Mouse (Mus musculus): ENCODE data around the gene As3mt. TPM values are rescaled to one million over a fixed set of nuclear protein-coding genes. Genes with fewer than 3 reads are reported as not detected.
"Not testable (repeated sequence)": the region's sequence is repeated elsewhere in the genome, so short reads cannot be mapped to it uniquely, and the experiment has no call there.

As3mt gene
- polyA plus RNA-seq, 1 experiment from 2014 or later = 50.6 TPM

GRCm38 (mm10) chr19:46776391-46776790 is 69.1 kb downstream of the As3mt start:
- Histone ChIP-seq H3K27me3 (replicated peaks; ENCODE audit: control insufficient read depth, insufficient read depth, low read length) (no peaks in the 10 kb centered on the region), H3K27ac (ENCODE audit: low read depth) (no peak overlapping the region), H3K4me1 (replicated peaks; ENCODE audit: control insufficient read depth, insufficient read depth, low read length) (no peaks in the 10 kb centered on the region), H3K36me3 (ENCODE audit: control insufficient read depth, insufficient read depth, low read length) (no peaks in the 10 kb centered on the region), H3K9ac (ENCODE audit: low read length) (no peak overlapping the region), H3K9me3 (ENCODE audit: control insufficient read depth, low read length) (no peaks in the 10 kb centered on the region), H3K4me2 (ENCODE audit: low read length) (no peak overlapping the region), H3K4me3 (ENCODE audit: low read depth, low read length) (no peak overlapping the region)
- ATAC-seq (replicated peaks; ENCODE audit: low FRiP score, low TSS enrichment, low read depth) = no peak
- 58% methylated on average over 5 of the region's 5 CpGs for WGBS
- DNase-seq (ENCODE audit: low spot score) = no peak

- H3K4me3 ChIP-seq (ENCODE audit: low read depth, low read length) = no peak overlapping the region
- no peaks in the 10 kb centered on the region for H3K9me3 ChIP-seq (ENCODE audit: control insufficient read depth, low read length)
- no peak for DNase-seq (ENCODE audit: low spot score)
These were observed 69.6 kb downstream of the As3mt start for GRCm38 (mm10) chr19:46776850-46777249.

DNA sequence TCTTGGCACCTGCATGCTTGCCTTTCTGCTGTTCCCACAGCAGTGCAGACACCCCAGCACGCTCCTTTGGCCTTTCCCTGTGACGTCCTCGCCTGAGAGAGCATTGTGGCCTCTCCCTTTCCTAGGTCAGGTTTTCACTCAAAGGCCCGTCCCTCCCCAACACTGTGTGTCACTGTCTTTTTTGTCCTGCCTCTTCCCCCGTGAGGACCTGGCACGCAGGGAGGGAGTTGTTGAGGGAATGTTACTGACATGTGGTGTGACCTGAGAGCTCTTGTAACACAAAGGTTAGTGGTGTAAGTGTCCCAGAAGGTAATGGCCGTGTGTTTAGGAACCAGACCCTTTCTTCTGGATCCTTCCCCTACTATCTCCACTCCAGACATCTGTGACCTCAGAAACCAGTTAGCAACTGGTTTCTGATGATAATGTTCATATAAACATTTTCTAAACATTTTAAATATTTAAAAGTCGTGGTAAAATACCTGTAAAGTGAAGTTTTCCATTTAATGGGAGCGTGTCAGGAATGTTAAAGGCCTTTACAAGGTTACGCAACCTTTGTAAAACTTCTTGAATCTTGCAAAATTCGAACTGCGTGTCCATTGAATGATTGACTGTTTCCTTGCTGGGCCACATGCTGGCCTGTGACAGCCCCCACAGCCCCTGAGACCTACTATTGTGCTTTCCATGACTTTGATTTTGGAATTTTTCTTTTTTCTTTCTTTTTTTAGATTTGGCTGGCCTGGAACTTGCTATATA is 70.8 kb downstream of the As3mt start:
- H3K4me3 ChIP-seq (ENCODE audit: low read depth, low read length) = no peak overlapping the region
- no peak overlapping the region for H3K9ac ChIP-seq (ENCODE audit: low read length)
- H3K27me3 ChIP-seq (replicated peaks; ENCODE audit: control insufficient read depth, insufficient read depth, low read length) = no peaks in the 10 kb centered on the region
- no peak overlapping the region for H3K4me2 ChIP-seq (ENCODE audit: low read length)
- no peaks in the 10 kb centered on the region for H3K36me3 ChIP-seq (ENCODE audit: control insufficient read depth, insufficient read depth, low read length)
- 76% methylated on average over 12 of the region's 12 CpGs for WGBS
- no peak overlapping the region for H3K27ac ChIP-seq (ENCODE audit: low read depth)
- H3K9me3 ChIP-seq (ENCODE audit: control insufficient read depth, low read length) = no peaks in the 10 kb centered on the region
- ATAC-seq (replicated peaks; ENCODE audit: low FRiP score, low TSS enrichment, low read depth) = no peak
- H3K4me1 ChIP-seq (replicated peaks; ENCODE audit: control insufficient read depth, insufficient read depth, low read length) = no peaks in the 10 kb centered on the region
- DNase-seq (ENCODE audit: low spot score) = no peak

More at GRCm38 (mm10) chr19:46776850-46777249, 69.6 kb downstream of the As3mt start:
- no peaks in the 10 kb centered on the region for H3K36me3 ChIP-seq (ENCODE audit: control insufficient read depth, insufficient read depth, low read length)
- no peaks in the 10 kb centered on the region for H3K4me1 ChIP-seq (replicated peaks; ENCODE audit: control insufficient read depth, insufficient read depth, low read length)
- no peak overlapping the region for H3K27ac ChIP-seq (ENCODE audit: low read depth)
- no peaks in the 10 kb centered on the region for H3K27me3 ChIP-seq (replicated peaks; ENCODE audit: control insufficient read depth, insufficient read depth, low read length)
- ATAC-seq (replicated peaks; ENCODE audit: low FRiP score, low TSS enrichment, low read depth) = no peak
- no peak overlapping the region for H3K4me2 ChIP-seq (ENCODE audit: low read length)
- 67% methylated on average over 3 of the region's 3 CpGs for WGBS
- H3K9ac ChIP-seq (ENCODE audit: low read length) = no peak overlapping the region

DNA sequence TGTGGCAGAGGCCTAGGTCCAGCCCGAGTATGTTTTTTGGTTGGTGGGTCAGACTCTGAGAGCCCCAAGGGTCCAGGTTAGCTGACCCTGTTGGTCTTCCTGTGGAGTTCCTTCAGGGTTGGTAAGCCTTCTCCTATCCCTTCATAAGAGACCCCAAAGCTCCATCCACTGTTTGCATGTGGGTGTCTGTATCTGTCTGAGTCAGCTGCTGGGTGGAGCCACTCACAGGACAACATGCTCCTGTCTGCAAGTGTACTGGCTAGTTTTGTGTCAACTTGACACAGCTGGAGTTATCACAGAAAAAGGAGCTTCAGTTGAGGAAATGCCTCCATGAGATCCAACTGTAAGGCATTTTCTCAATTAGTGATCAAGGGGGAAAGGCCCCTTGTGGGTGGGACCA is 71.9 kb downstream of the As3mt start:
- H3K9me3 ChIP-seq (ENCODE audit: control insufficient read depth, low read length); H3K36me3 ChIP-seq (ENCODE audit: control insufficient read depth, insufficient read depth, low read length); H3K27ac ChIP-seq (ENCODE audit: low read depth); DNase-seq (ENCODE audit: low spot score); H3K4me3 ChIP-seq (ENCODE audit: low read depth, low read length); H3K27me3 ChIP-seq (replicated peaks; ENCODE audit: control insufficient read depth, insufficient read depth, low read length); ATAC-seq (replicated peaks; ENCODE audit: low FRiP score, low TSS enrichment, low read depth); H3K4me1 ChIP-seq (replicated peaks; ENCODE audit: control insufficient read depth, insufficient read depth, low read length); H3K9ac ChIP-seq (ENCODE audit: low read length); H3K4me2 ChIP-seq (ENCODE audit: low read length): not testable (repeated sequence)
- WGBS = 74% methylated on average over 1 of the region's 1 CpGs

GRCm38 (mm10) chr19:46784038-46784437 is 76.8 kb downstream of the As3mt start:
- no peaks in the 10 kb centered on the region for H3K9me3 ChIP-seq (ENCODE audit: control insufficient read depth, low read length)
- H3K27ac ChIP-seq (ENCODE audit: low read depth) = no peak overlapping the region
- no peak for ATAC-seq (replicated peaks; ENCODE audit: low FRiP score, low TSS enrichment, low read depth)
- 66% methylated on average over 5 of the region's 5 CpGs for WGBS
- no peaks in the 10 kb centered on the region for H3K36me3 ChIP-seq (ENCODE audit: control insufficient read depth, insufficient read depth, low read length)
- no peak for DNase-seq (ENCODE audit: low spot score)
- no peak overlapping the region for H3K9ac ChIP-seq (ENCODE audit: low read length)
- no peaks in the 10 kb centered on the region for H3K27me3 ChIP-seq (replicated peaks; ENCODE audit: control insufficient read depth, insufficient read depth, low read length)
- H3K4me1 ChIP-seq (replicated peaks; ENCODE audit: control insufficient read depth, insufficient read depth, low read length) = no peaks in the 10 kb centered on the region
- no peak overlapping the region for H3K4me3 ChIP-seq (ENCODE audit: low read depth, low read length)
- no peak overlapping the region for H3K4me2 ChIP-seq (ENCODE audit: low read length)

- Histone ChIP-seq H3K27ac (ENCODE audit: low read depth) (no peak overlapping the region), H3K9ac (ENCODE audit: low read length) (no peak overlapping the region), H3K9me3 (ENCODE audit: control insufficient read depth, low read length) (no peaks in the 10 kb centered on the region), H3K27me3 (replicated peaks; ENCODE audit: control insufficient read depth, insufficient read depth, low read length) (no peaks in the 10 kb centered on the region), H3K4me3 (ENCODE audit: low read depth, low read length) (no peak overlapping the region), H3K36me3 (ENCODE audit: control insufficient read depth, insufficient read depth, low read length) (no peaks in the 10 kb centered on the region), H3K4me2 (ENCODE audit: low read length) (no peak overlapping the region), H3K4me1 (replicated peaks; ENCODE audit: control insufficient read depth, insufficient read depth, low read length) (no peaks in the 10 kb centered on the region)
- ATAC-seq (replicated peaks; ENCODE audit: low FRiP score, low TSS enrichment, low read depth) (no peak), DNase-seq (ENCODE audit: low spot score) (no peak)
- 65% methylated on average over 6 of the region's 6 CpGs for WGBS
These were observed 77.2 kb downstream of the As3mt start for GRCm38 (mm10) chr19:46784502-46784901.

DNA sequence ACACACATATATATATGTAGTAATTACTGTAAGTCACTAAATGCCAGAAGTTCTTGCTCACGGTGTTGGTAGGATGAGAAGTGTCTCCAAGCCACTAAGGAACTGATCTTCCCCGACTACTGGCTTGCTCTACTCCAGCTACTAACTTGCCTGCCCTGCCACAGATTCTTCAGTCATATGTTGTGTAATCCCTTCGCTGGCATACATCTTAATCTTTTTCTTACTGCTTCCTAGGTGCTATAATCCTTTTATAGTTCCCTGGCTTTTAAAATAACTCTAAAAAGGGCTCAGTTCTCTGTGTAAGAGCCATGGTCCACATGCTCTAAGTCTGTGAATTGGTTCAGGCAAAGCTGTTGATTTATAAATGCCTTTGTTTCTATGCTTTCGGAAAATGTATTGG is 78.4 kb downstream of the As3mt start:
- no peaks in the 10 kb centered on the region for H3K9me3 ChIP-seq (ENCODE audit: control insufficient read depth, low read length)
- no peaks in the 10 kb centered on the region for H3K27me3 ChIP-seq (replicated peaks; ENCODE audit: control insufficient read depth, insufficient read depth, low read length)
- no peaks in the 10 kb centered on the region for H3K4me1 ChIP-seq (replicated peaks; ENCODE audit: control insufficient read depth, insufficient read depth, low read length)
- 90% methylated on average over 4 of the region's 4 CpGs for WGBS
- ATAC-seq (replicated peaks; ENCODE audit: low FRiP score, low TSS enrichment, low read depth) (no peak), DNase-seq (ENCODE audit: low spot score) (no peak)
- no peak overlapping the region for H3K27ac ChIP-seq (ENCODE audit: low read depth)
- no peak overlapping the region for H3K4me2 ChIP-seq (ENCODE audit: low read length)
- H3K36me3 ChIP-seq (ENCODE audit: control insufficient read depth, insufficient read depth, low read length) = no peaks in the 10 kb centered on the region
- no peak overlapping the region for H3K9ac ChIP-seq (ENCODE audit: low read length)
- no peak overlapping the region for H3K4me3 ChIP-seq (ENCODE audit: low read depth, low read length)

DNA sequence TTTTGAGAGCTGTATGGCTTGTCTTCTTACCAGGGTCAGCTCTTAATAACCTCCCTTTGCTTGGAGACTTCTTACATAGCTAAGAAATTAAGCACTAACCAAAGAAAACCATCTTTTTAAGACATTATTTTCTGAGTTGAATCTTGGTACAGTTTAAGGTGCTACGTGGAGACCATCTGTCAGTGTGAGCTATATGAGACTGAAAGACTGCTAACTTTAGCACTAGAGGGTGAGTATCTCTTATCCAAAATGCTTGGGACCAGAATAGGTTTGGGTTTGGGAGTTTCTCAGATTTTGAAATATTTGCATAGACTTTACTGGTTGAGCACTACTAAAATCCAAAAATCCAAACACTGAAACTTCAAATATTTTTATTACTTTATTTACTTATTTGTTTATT is 82.5 kb downstream of the As3mt start:
- WGBS = 92% methylated on average over 1 of the region's 1 CpGs

More for the DNA sequence above, 82.5 kb downstream of the As3mt start:
- H3K9ac ChIP-seq (ENCODE audit: low read length) = no peak overlapping the region
- ATAC-seq (replicated peaks; ENCODE audit: low FRiP score, low TSS enrichment, low read depth) (no peak), DNase-seq (ENCODE audit: low spot score) (no peak)
- no peak overlapping the region for H3K27ac ChIP-seq (ENCODE audit: low read depth)
- no peaks in the 10 kb centered on the region for H3K27me3 ChIP-seq (replicated peaks; ENCODE audit: control insufficient read depth, insufficient read depth, low read length)
- H3K4me3 ChIP-seq (ENCODE audit: low read depth, low read length) = no peak overlapping the region
- no peaks in the 10 kb centered on the region for H3K9me3 ChIP-seq (ENCODE audit: control insufficient read depth, low read length)
- no peak overlapping the region for H3K4me2 ChIP-seq (ENCODE audit: low read length)
- no peaks in the 10 kb centered on the region for H3K36me3 ChIP-seq (ENCODE audit: control insufficient read depth, insufficient read depth, low read length)
- no peaks in the 10 kb centered on the region for H3K4me1 ChIP-seq (replicated peaks; ENCODE audit: control insufficient read depth, insufficient read depth, low read length)
